10 mouse cellular contexts compared by ENCODE assay signal in the genomic region with DNA sequence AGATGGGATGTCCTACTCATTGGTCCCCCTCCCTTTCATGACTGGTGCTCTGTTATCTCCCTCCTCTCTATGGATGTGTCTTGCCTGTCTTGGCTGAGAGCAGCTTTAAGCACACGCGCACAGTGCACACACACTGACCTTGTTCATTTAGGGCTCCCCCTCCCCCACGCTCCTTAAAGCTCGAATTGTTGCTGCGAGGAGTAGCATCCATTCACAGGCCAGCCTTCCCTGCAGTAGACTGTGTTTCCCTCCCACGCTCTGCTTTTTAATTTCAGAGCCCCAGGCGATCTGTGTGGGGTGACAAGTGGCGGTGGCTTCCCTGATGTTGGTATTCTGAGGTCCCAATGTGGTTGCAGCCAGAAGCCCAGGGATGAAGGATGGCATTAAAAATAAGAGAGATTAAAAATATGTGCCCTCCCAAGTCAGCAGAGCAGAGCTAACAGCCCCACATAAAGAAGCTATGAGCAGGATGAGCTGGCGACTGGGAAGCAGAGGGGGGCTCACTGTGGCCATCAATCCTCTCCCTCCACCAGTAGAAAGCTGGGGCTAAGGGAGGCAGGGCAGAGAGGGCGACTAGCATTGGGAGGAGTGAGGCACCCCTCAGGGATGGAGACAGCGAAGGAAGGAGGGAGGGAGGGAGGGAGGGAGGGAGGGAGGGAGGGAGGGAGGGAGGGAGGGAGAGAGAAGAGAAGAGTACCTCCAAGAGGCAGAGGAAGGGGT.
DNase-seq lines count a peak whose midpoint lies in the region; ATAC-seq and TF ChIP-seq lines count a peak whose summit lies in the region.
"Had no signal": no experiment of that assay in that cellular context is flagged by ENCODE, and none has a peak within 500 bp of the region (broad histone marks: within the 10 kb centered on the region; RNA-seq: fewer than 3 reads in every experiment).

No protein-coding gene starts in this region.

- H3K9me3 ChIP-seq in kidney, postnatal 0 days (replicated peaks; ENCODE audit: low read length), result no peaks in the 10 kb centered on the region
- H3K9me3 ChIP-seq in hindbrain, embryonic 11.5 days (ENCODE audit: control insufficient read depth, low read length), result no peaks in the 10 kb centered on the region
- H3K9me3 ChIP-seq in midbrain, embryonic 11.5 days (ENCODE audit: control insufficient read depth, low read length), result no peaks in the 10 kb centered on the region

- no peak overlapping the region for H3K9ac ChIP-seq in kidney, postnatal 0 days (ENCODE audit: low read depth, low read length)
- peak overlapping the region; percentile 36; the same call in 1 of the 2 replicates for H3K9ac ChIP-seq in hindbrain, embryonic 11.5 days (ENCODE audit: low read depth, low read length)
- no peak overlapping the region for H3K9ac ChIP-seq in midbrain, embryonic 11.5 days (ENCODE audit: low read length)
- H3K9ac ChIP-seq: liver, postnatal 0 days had no signal

- no peaks in the 10 kb centered on the region for H3K27me3 ChIP-seq in kidney, postnatal 0 days (ENCODE audit: insufficient read depth, low read length)
- H3K27me3 ChIP-seq in hindbrain, embryonic 11.5 days (ENCODE audit: control insufficient read depth, insufficient read depth, low read length), result no peaks in the 10 kb centered on the region; the same call in 1 of the 2 replicates
- H3K27me3 ChIP-seq in midbrain, embryonic 11.5 days (ENCODE audit: control insufficient read depth, insufficient read depth, low read length), result no peaks in the 10 kb centered on the region; the same call in 1 of the 2 replicates

- no peak overlapping the region for H3K4me3 ChIP-seq in kidney, postnatal 0 days (replicated peaks; ENCODE audit: low read depth, low read length)
- H3K4me3 ChIP-seq in hindbrain, embryonic 11.5 days (ENCODE audit: low read depth, low read length), result no peak overlapping the region
- H3K4me3 ChIP-seq in midbrain, embryonic 11.5 days (ENCODE audit: low read depth, low read length), result no peak overlapping the region

- no peaks in the 10 kb centered on the region; the same call in 1 of the 2 replicates for H3K4me1 ChIP-seq in kidney, postnatal 0 days (replicated peaks; ENCODE audit: insufficient read depth, low read length)
- H3K4me1 ChIP-seq in hindbrain, embryonic 11.5 days (replicated peaks; ENCODE audit: control insufficient read depth, insufficient read depth, low read length), result peaks cover 5% of the 10 kb centered on the region
- H3K4me1 ChIP-seq in midbrain, embryonic 11.5 days (ENCODE audit: control insufficient read depth, insufficient read depth, low read length), result peaks cover 14% of the 10 kb centered on the region

- 25% methylated on average over 10 of the region's 11 CpGs for WGBS in kidney, postnatal 0 days
- WGBS in hindbrain, embryonic 11.5 days, result 38% methylated on average over 10 of the region's 11 CpGs
- WGBS in midbrain, embryonic 11.5 days, result 43% methylated on average over 9 of the region's 11 CpGs

- ATAC-seq in kidney, postnatal 0 days (replicated peaks; ENCODE audit: low FRiP score, low read depth), result no peak
- ATAC-seq in hindbrain, embryonic 11.5 days (ENCODE audit: low FRiP score), result peak; percentile 52
- ATAC-seq in midbrain, embryonic 11.5 days (ENCODE audit: low FRiP score), result peak; percentile 43; the same call in 1 of the 2 replicates
- no peak for ATAC-seq in megakaryocyte progenitor cell, adult 5-6 weeks (replicated peaks; ENCODE audit: poor library complexity)
- ATAC-seq: liver, postnatal 0 days had no signal

- H3K4me2 ChIP-seq in kidney, postnatal 0 days (ENCODE audit: low read length), result no peak overlapping the region
- H3K4me2 ChIP-seq in hindbrain, embryonic 11.5 days (replicated peaks; ENCODE audit: low read depth, low read length), result no peak overlapping the region
- no peak overlapping the region for H3K4me2 ChIP-seq in midbrain, embryonic 11.5 days

- H3K36me3 ChIP-seq in kidney, postnatal 0 days (ENCODE audit: insufficient read depth, low read length), result no peaks in the 10 kb centered on the region
- H3K36me3 ChIP-seq in hindbrain, embryonic 11.5 days (ENCODE audit: control insufficient read depth, insufficient read depth, low read length), result no peaks in the 10 kb centered on the region
- no peaks in the 10 kb centered on the region for H3K36me3 ChIP-seq in midbrain, embryonic 11.5 days (ENCODE audit: control insufficient read depth, insufficient read depth, low read length)

- H3K27ac ChIP-seq in kidney, postnatal 0 days, result no peak overlapping the region
- peak overlapping the region; percentile 37 for H3K27ac ChIP-seq in hindbrain, embryonic 11.5 days (ENCODE audit: low read depth, low read length)
- H3K27ac ChIP-seq in midbrain, embryonic 11.5 days (ENCODE audit: low read depth, low read length), result no peak overlapping the region; the same call in 1 of the 2 replicates

- peak; percentile 38 for DNase-seq in kidney, postnatal 0 days (ENCODE audit: low spot score)
- DNase-seq in kidney, adult 9 months, result no peak
- DNase-seq in hindbrain, embryonic 11.5 days (ENCODE audit: low spot score), result peak; percentile 48
- no peak for DNase-seq in midbrain, embryonic 11.5 days (ENCODE audit: low spot score, missing footprints)
- DNase-seq in right cerebral cortex, postnatal 14 days, result peak; percentile 59
- DNase-seq in lung, postnatal 36 days, result no peak
- no peak for DNase-seq in urinary bladder, adult 2 months (ENCODE audit: low spot score)
- DNase-seq: cerebellum, adult 18-20 months; liver, postnatal 0 days had no signal

- no peak for TF ChIP-seq CTCF in kidney, postnatal 0 days (IDR thresholded peaks at IDR 0.05; ENCODE audit: low read depth)

Comparison
In these comparisons a context has a peak if more than half of its experiments do, and no peak if none do; other contexts are left out.
1. DNase-seq: peak in kidney, postnatal 0 days (single experiment), hindbrain, embryonic 11.5 days (single experiment) and right cerebral cortex, postnatal 14 days (single experiment); none in kidney, adult 9 months (single experiment), midbrain, embryonic 11.5 days (single experiment), lung, postnatal 36 days (single experiment) and urinary bladder, adult 2 months (single experiment).
2. ATAC-seq: peak in hindbrain, embryonic 11.5 days (single experiment) and midbrain, embryonic 11.5 days (single experiment); none in kidney, postnatal 0 days (single experiment) and megakaryocyte progenitor cell, adult 5-6 weeks (single experiment).